Mouse (Mus musculus) heart, embryonic 14.5 days (tissue): Measurements from ENCODE around the gene Sgta. TPM values are rescaled to one million over a fixed set of nuclear protein-coding genes. Genes with fewer than 3 reads are reported as not detected.

ENCODE experiments used
- ATAC-seq: fragments of 200-750 bp; cut with Nextera tagmentation; 2 replicates; pipeline ENCODE4 v1.8.0; 2017; ENCODE audit warnings: low read depth, moderate TSS enrichment; ENCODE audit not compliant: insufficient number of reproducible peaks, insufficient read depth, low FRiP score
- H3K27ac ChIP-seq, 2 experiments: fragments of 200-500 bp in 1 of 2; fragments of 300-500 bp in 1 of 2; sonication (generic) in 1 of 2; replicated peaks in 1 of 2; 2 replicates each; pipeline ENCODE4 v1.5.1; 2012 to 2014; ENCODE audit warnings: low read depth in 2 of 2, low read length in 2 of 2, control low read depth in 1 of 2, mild to moderate bottlenecking in 1 of 2, mixed read lengths in 1 of 2; ENCODE audit not compliant: control insufficient read depth in 1 of 2, insufficient read depth in 1 of 2
- H3K27me3 ChIP-seq: fragments of 300-500 bp; sonication (generic); 2 replicates; pipeline ENCODE4 v1.6.1; 2014; ENCODE audit warnings: mild to moderate bottlenecking, low read length, control low read depth; ENCODE audit not compliant: control insufficient read depth, insufficient read depth
- H3K36me3 ChIP-seq: fragments of 300-500 bp; sonication (generic); 2 replicates; pipeline ENCODE4 v1.6.1; 2014; ENCODE audit warnings: mild to moderate bottlenecking, control low read depth, low read length, mixed read lengths; ENCODE audit not compliant: control insufficient read depth, insufficient read depth
- H3K4me1 ChIP-seq, 2 experiments: fragments of 200-500 bp in 1 of 2; fragments of 300-500 bp in 1 of 2; sonication (generic) in 1 of 2; 2 replicates each; pipeline ENCODE4 v1.6.1; 2012 to 2014; ENCODE audit warnings: low read length in 2 of 2, control low read depth in 1 of 2, mixed read lengths in 1 of 2; ENCODE audit not compliant: control insufficient read depth in 2 of 2, insufficient read depth in 2 of 2
- H3K4me2 ChIP-seq: fragments of 300-500 bp; sonication (generic); 2 replicates; pipeline ENCODE4 v1.6.1; 2014; ENCODE audit warnings: mild to moderate bottlenecking, low read length
- H3K4me3 ChIP-seq, 2 experiments: fragments of 200-500 bp in 1 of 2; fragments of 300-500 bp in 1 of 2; sonication (generic) in 1 of 2; 2 replicates each; pipeline ENCODE4 v1.5.1; 2012 to 2014; ENCODE audit warnings: low read length in 2 of 2, mild to moderate bottlenecking in 2 of 2, control low read depth in 1 of 2, low read depth in 1 of 2, moderate library complexity in 1 of 2; ENCODE audit not compliant: control insufficient read depth in 1 of 2, insufficient read depth in 1 of 2
- H3K9ac ChIP-seq: fragments of 300-500 bp; sonication (generic); 2 replicates; pipeline ENCODE4 v1.6.1; 2014; ENCODE audit warnings: mild to moderate bottlenecking, low read length
- H3K9me3 ChIP-seq: fragments of 300-500 bp; sonication (generic); 2 replicates; pipeline ENCODE4 v1.6.1; 2016; ENCODE audit warnings: low read length, control low read depth; ENCODE audit not compliant: control insufficient read depth
- WGBS: fragments of 180-500 bp; shearing (Covaris S2); extraction: QIAGEN DNeasy Blood & Tissue Kit; methylation state at CpG from one replicate; pipeline ENCODE4 v1.1.7; 2014; 5-methylcytosine and 5-hydroxymethylcytosine counted together
- microRNA-seq: library from miRNA; unstranded; fragments of <30 nt; microRNA quantifications from one replicate; pipeline ENCODE4, GENCODE M21; 2016
- polyA plus RNA-seq: library from polyadenylated mRNA; unstranded; fragments of >200 nt; fragmentation: Nextera tagmentation; extraction: Ambion mirVana; gene quantifications from 2 replicates; pipeline ENCODE4 v1.2.1, GENCODE M21; 2014

Sgta gene
- polyA plus RNA-seq, 1 experiment from 2014 or later = 136 TPM

DNA sequence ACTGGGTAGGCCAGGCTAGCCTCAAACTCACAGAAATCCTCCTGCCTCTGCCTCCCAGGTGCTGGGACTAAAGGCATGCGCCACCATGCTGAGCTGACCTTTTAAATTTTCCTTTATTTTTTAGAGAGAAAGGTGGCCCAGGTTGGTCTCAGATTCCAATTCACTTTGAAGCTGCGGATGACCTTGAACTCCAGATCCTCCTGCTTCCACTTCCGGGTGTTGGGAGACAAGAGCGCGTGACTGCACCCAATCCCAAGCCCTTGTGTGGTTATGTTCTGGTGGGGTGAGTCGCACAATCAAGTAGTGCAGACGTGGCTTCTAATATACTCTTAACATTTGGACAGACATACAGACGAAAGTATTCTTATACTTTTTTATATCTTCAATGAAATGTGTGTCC is 63.5 kb downstream of the Sgta start:
- WGBS = 91% methylated on average over 8 of the region's 8 CpGs
- Histone ChIP-seq H3K9ac (no peak overlapping the region), H3K4me2 (no peak overlapping the region), H3K4me1 (peaks cover 9 to 10% of the 10 kb centered on the region in 2 experiments), H3K36me3 (no peaks in the 10 kb centered on the region), H3K9me3 (no peaks in the 10 kb centered on the region), H3K4me3 (no peak overlapping the region), H3K27me3 (peaks cover 19% of the 10 kb centered on the region), H3K27ac (no peak overlapping the region)
- ATAC-seq = no peak

DNA sequence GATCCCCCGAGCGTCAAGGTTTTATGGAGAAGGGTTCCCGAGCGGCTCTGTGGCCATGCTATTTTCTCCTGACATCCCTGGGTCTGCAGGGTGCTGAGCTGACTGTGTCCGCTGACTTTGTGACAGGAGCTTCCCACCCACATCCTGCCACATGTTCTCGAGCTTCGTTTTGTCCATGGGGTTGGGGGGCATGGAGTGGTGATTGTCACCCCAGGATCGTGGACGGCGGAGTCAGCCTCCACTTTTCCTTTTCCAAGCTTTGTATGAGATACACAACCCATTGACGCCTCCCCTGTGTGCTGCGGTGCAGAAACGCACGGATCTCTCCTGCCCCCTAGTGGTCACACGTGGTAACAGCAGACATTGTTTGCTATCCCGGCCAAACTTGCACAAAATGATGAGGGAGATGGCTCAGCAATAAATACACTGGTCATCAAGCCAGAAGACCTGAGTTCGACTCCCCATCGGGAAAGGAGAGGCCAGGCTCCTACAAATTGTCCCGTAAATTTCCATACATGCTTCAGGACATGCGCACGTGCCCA is 64.8 kb downstream of the Sgta start:
- H3K9ac ChIP-seq = no peak overlapping the region
- ATAC-seq = no peak

DNA sequence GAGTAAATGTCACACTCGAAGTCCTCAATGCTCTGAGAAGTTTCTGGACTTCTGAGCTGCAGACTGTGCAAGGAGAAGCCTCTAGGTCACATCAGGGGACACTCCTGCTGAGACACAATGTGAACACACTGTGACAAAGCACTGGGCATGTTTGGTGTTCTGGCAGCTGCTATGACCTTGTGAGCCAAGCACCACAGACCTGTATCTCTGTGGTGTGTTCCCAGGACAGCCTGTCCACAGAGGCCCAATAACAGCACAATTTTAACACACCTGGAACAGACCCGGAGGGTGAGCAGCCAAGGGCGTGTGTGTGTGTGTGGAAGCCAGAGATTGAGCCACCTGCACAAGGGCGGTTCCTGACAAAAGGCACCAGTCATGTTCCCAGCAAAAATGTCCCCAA is 65.4 kb downstream of the Sgta start:
- Histone ChIP-seq H3K9ac (no peak overlapping the region), H3K27ac (no peak overlapping the region), H3K4me1 (peaks cover 0 to 2% of the 10 kb centered on the region in 2 experiments; a peak in 1 of 4 replicates), H3K36me3 (no peaks in the 10 kb centered on the region), H3K27me3 (peaks cover 19% of the 10 kb centered on the region), H3K4me2 (no peak overlapping the region), H3K4me3 (no peak overlapping the region), H3K9me3 (no peaks in the 10 kb centered on the region)
- no peak for ATAC-seq
- 38% methylated on average over 4 of the region's 4 CpGs for WGBS

More for the DNA sequence above, 64.8 kb downstream of the Sgta start:
- H3K4me1 ChIP-seq = peaks cover 0 to 2% of the 10 kb centered on the region in 2 experiments; a peak in 2 of 4 replicates
- 8% methylated on average over 21 of the region's 21 CpGs for WGBS
- peaks cover 19% of the 10 kb centered on the region for H3K27me3 ChIP-seq
- H3K4me3 ChIP-seq = no peak overlapping the region
- no peaks in the 10 kb centered on the region for H3K36me3 ChIP-seq
- H3K27ac ChIP-seq = no peak overlapping the region
- H3K9me3 ChIP-seq = no peaks in the 10 kb centered on the region
- peak overlapping the region; percentile 47 for H3K4me2 ChIP-seq

Small RNAs within 50 kb of the gene (microRNA-seq; reads per million reads assigned to microRNA genes)
- gene Mir5615-1 (not detected), gene Mir5615-2 (not detected)

Other genes starting within 250 kb of the Sgta start
- 5.5 and 5.6 TPM in 2 replicates for gene Jsrp1, start 246.7 kb downstream of the Sgta start, polyA plus RNA-seq
- gene Oaz1, start 233.5 kb downstream of the Sgta start, polyA plus RNA-seq = 2,025 and 2,172 TPM in 2 replicates
- gene Lingo3, start 216.1 kb downstream of the Sgta start, polyA plus RNA-seq = 0.46 TPM in 2 replicates
- gene Lsm7, start 205.0 kb downstream of the Sgta start, polyA plus RNA-seq = 200 and 230 TPM in 2 replicates
- gene Sppl2b, start 204.9 kb downstream of the Sgta start, polyA plus RNA-seq = 21.3 and 23.7 TPM in 2 replicates
- 0.05 and 0.07 TPM in 2 replicates for gene Tmprss9, start 188.3 kb downstream of the Sgta start, polyA plus RNA-seq
- gene Timm13, start 159.2 kb downstream of the Sgta start, polyA plus RNA-seq = 310 and 338 TPM in 2 replicates
- gene Lmnb2, start 141.9 kb downstream of the Sgta start, polyA plus RNA-seq = 7.3 and 8.1 TPM in 2 replicates
- gene Gadd45b, start 130.1 kb downstream of the Sgta start, polyA plus RNA-seq = 34.5 and 39.8 TPM in 2 replicates
- 1.2 and 1.4 TPM in 2 replicates for gene Gng7, start 45.2 kb downstream of the Sgta start, polyA plus RNA-seq
- gene Diras1, start 34.5 kb downstream of the Sgta start, polyA plus RNA-seq = not detected in 2 replicates
- gene Slc39a3, start 22.8 kb downstream of the Sgta start, polyA plus RNA-seq = 5.0 and 5.2 TPM in 2 replicates
- 18.0 and 20.8 TPM in 2 replicates for gene Thop1, start 9.9 kb upstream of the Sgta start, polyA plus RNA-seq
- 0.27 and 0.46 TPM in 2 replicates for gene Creb3l3, start 38.7 kb upstream of the Sgta start, polyA plus RNA-seq
- gene Map2k2, start 45.7 kb upstream of the Sgta start, polyA plus RNA-seq = 147 and 159 TPM in 2 replicates
- 16.8 and 18.8 TPM in 2 replicates for gene Zbtb7a, start 75.0 kb upstream of the Sgta start, polyA plus RNA-seq
- gene Pias4, start 107.7 kb upstream of the Sgta start, polyA plus RNA-seq = 33.5 and 34.0 TPM in 2 replicates
- gene Eef2, start 116.5 kb upstream of the Sgta start, polyA plus RNA-seq = 331 and 337 TPM in 2 replicates
- 41.5 and 51.0 TPM in 2 replicates for gene Dapk3, start 122.8 kb upstream of the Sgta start, polyA plus RNA-seq
- not detected in 2 replicates for gene 4930442H23Rik, start 123.7 kb upstream of the Sgta start, polyA plus RNA-seq
- gene Nmrk2, start 141.9 kb upstream of the Sgta start, polyA plus RNA-seq = 7.4 and 8.3 TPM in 2 replicates
- 0.74 and 0.80 TPM in 2 replicates for gene Atcay, start 170.7 kb upstream of the Sgta start, polyA plus RNA-seq
- 5.0 and 7.3 TPM in 2 replicates for gene Zfr2, start 173.0 kb upstream of the Sgta start, polyA plus RNA-seq
- 0.91 and 1.3 TPM in 2 replicates for gene Matk, start 192.8 kb upstream of the Sgta start, polyA plus RNA-seq
- gene Mrpl54, start 206.8 kb upstream of the Sgta start, polyA plus RNA-seq = 274 and 298 TPM in 2 replicates
- 38.8 and 39.8 TPM in 2 replicates for gene Apba3, start 206.8 kb upstream of the Sgta start, polyA plus RNA-seq
- 1.8 and 2.2 TPM in 2 replicates for gene Tjp3, start 231.4 kb upstream of the Sgta start, polyA plus RNA-seq
- 31.4 and 33.7 TPM in 2 replicates for gene Pip5k1c, start 232.8 kb upstream of the Sgta start, polyA plus RNA-seq